Mouse (Mus musculus): ENCODE results near the gene Rnasek. TPM values are rescaled to one million over a fixed set of nuclear protein-coding genes. Genes with fewer than 3 reads are reported as not detected.
A peak's percentile ranks its signal among the peaks of the same experiment; 100 is the strongest.

Gene Rnasek
- polyA plus RNA-seq, 1 experiment from 2014 or later, result 106 TPM

DNA sequence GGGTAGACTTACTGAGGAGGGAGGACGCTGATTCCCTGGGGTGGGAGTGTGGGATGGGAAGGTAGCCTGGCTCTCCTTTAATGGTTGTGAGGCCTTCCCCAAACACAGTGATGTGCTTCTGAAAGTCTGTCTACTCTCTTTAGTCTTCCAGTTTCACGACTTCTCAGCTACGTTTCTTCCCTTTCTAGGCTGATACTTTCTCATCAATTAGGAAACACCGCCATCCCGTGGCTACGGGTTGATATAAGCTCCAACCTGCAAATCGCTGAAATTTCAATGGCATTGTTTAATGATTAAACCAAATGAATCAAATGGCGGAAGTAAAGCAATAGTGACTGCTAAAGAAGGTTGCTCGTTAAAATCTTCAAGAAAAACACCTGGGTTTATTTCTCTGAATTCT is 26.7 kb downstream of the Rnasek start:
- Histone ChIP-seq H3K9me3 (no peaks in the 10 kb centered on the region), H3K36me3 (replicated peaks) (peaks cover 11% of the 10 kb centered on the region), H3K4me3 (no peak overlapping the region), H3K27ac (replicated peaks) (no peak overlapping the region), H3K27me3 (replicated peaks; ENCODE audit: low read depth, poor library complexity, severe bottlenecking) (peaks cover 63% of the 10 kb centered on the region), H3K4me1 (peaks cover 22% of the 10 kb centered on the region)
- WGBS, result 16% methylated on average over 9 of the region's 9 CpGs
- peak; percentile 59 for DNase-seq (ENCODE audit: low spot score)

DNA sequence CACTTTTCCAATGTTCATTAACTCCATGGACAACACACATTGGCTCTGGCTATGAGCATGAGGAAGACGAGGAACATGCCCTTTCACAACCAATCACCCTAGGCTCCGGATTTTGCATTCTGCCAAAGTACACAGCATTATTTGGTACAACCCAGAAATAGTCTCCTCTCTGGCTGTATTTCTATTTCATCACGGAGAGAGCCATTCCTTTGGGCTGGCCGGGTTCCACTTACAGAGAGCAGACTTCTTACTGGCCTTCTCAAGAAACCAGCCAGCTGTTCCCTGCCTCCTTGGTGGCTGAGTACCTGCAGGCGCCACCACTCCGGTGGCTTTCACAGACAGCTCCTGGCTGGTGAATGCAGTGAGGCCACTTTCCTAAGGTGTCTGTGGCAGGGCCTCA is 27.2 kb downstream of the Rnasek start, which contains the start of gene Slc16a11:
Gene Slc16a11 (plus strand): TSS at position 330 of the 400 bp plus-strand sequence.
- Histone ChIP-seq H3K36me3 (replicated peaks) (peaks cover 6% of the 10 kb centered on the region), H3K4me1 (peaks cover 22% of the 10 kb centered on the region), H3K27ac (replicated peaks) (no peak within 1 kb of the TSS), H3K27me3 (replicated peaks; ENCODE audit: low read depth, poor library complexity, severe bottlenecking) (peaks cover 58% of the 10 kb centered on the region), H3K9me3 (no peaks in the 10 kb centered on the region), H3K4me3 (peak within 1 kb of the TSS; percentile 54)
- no peak for DNase-seq (ENCODE audit: low spot score)
- 64% methylated on average over 6 of the region's 6 CpGs for WGBS

DNA sequence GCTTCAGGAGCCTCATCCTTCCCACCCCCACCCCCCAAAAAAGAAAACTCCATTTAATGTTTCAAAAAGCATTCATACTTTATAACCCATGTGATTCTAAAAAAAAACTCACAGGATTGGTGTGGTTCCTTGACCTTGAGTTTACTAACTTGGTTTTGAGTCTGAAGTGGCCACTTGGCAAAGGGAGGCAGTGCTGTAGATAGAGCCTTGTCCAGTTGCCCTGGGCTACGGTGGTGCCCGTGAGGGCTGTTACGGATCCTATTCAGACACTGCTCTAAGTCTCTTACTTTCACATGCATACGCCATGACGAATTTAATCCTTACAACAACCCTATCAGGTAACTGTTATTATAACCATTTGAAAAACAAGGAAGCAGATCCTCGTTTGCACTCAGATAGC is 27.7 kb downstream of the Rnasek start:
- DNase-seq (ENCODE audit: low spot score), result no peak
- peaks cover 54% of the 10 kb centered on the region for H3K27me3 ChIP-seq (replicated peaks; ENCODE audit: low read depth, poor library complexity, severe bottlenecking)
- 0 out of 2 replicates have a peak, but pooled peaks cover 2% of the 10 kb centered on the region for H3K36me3 ChIP-seq (replicated peaks)
- peaks cover 22% of the 10 kb centered on the region for H3K4me1 ChIP-seq
- H3K4me3 ChIP-seq, result no peak overlapping the region
- H3K27ac ChIP-seq (replicated peaks), result no peak overlapping the region
- H3K9me3 ChIP-seq, result no peaks in the 10 kb centered on the region
- 81% methylated on average over 6 of the region's 6 CpGs for WGBS

DNA sequence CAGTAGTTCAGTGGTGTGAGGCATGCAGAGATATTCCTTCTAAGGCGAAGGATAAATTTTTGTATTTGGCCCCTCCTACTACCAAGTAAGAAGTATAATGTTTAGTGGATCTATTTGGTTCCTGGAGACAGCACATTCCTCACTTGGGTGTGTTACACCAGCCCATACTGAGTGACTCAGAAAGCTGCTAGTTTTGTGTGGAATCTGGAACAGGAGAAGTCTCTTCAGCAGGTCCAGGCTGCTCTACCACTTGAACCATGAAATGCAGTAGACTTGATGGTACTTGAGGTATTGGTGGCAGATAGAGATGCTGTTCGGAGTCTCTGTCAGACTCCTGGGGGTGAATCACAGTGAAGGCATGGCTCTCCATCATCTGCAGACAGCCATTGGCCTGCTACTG is 29.0 kb downstream of the Rnasek start:
- Histone ChIP-seq H3K4me1 (peaks cover 22% of the 10 kb centered on the region), H3K27me3 (replicated peaks; ENCODE audit: low read depth, poor library complexity, severe bottlenecking) (peaks cover 50% of the 10 kb centered on the region), H3K36me3 (replicated peaks) (no peaks in the 10 kb centered on the region), H3K4me3 (no peak overlapping the region), H3K27ac (replicated peaks) (no peak overlapping the region), H3K9me3 (no peaks in the 10 kb centered on the region)
- DNase-seq (ENCODE audit: low spot score), result no peak
- 94% methylated on average over 2 of the region's 2 CpGs for WGBS

DNA sequence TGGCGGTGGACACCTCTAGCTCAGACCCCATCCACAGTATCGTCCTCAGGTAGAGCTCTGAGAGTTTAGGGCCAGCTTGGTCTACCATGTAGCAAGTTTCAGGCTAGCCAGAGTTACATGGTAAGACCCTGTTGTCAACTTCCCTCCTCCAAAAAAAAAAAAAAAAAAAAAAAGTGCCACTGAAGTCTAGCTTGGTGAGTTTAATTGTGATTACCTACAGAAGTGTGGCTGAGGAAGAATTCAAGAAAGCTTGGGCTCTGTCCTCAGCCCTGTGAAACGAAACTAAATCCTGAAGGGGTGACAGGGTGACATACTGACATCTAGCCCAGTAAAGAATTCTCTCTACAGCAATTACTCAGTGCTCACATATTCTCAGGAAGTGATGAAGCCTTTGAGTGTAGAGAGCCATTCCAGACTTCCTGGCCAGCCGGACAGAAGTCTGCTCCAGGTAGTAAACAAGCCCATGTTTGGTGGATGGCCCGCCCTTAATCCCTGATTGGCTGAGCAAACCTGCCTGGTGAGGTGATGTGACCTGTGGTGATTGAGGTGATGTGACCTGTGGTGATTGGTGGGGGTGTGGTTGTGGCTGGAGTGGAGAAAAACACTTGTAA is 30.8 kb downstream of the Rnasek start:
- H3K4me3 ChIP-seq, result no peak overlapping the region
- H3K27ac ChIP-seq (replicated peaks), result no peak overlapping the region
- H3K9me3 ChIP-seq, result no peaks in the 10 kb centered on the region
- H3K36me3 ChIP-seq (replicated peaks), result no peaks in the 10 kb centered on the region
- H3K27me3 ChIP-seq (replicated peaks; ENCODE audit: low read depth, poor library complexity, severe bottlenecking), result peaks cover 35% of the 10 kb centered on the region
- H3K4me1 ChIP-seq, result peaks cover 4% of the 10 kb centered on the region
- 78% methylated on average over 5 of the region's 5 CpGs for WGBS
- no peak for DNase-seq (ENCODE audit: low spot score)

DNA sequence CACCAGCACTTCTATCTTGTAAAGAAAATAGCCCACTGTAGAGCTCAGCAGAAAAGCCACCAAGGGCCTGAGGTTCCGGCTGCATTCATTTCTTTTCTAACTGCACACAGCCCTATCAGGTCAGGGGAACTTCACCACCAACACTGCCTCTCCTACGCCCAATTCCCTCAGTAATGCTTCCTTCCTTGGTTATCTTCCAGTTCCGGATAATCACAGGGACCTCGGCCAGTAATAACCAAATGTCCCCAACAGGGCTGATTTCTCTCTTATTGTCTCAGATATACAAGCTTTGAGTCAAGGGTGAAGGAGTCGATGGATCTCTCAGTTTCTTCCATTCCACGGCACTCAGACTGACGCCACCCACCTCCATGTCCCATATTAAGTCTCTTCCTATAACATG is 32.4 kb downstream of the Rnasek start:
- no peaks in the 10 kb centered on the region for H3K9me3 ChIP-seq
- no peak overlapping the region for H3K27ac ChIP-seq (replicated peaks)
- 86% methylated on average over 7 of the region's 7 CpGs for WGBS
- H3K4me1 ChIP-seq, result no peaks in the 10 kb centered on the region
- H3K4me3 ChIP-seq, result no peak overlapping the region
- H3K27me3 ChIP-seq (replicated peaks; ENCODE audit: low read depth, poor library complexity, severe bottlenecking), result peaks cover 19% of the 10 kb centered on the region
- no peak for DNase-seq (ENCODE audit: low spot score)
- no peaks in the 10 kb centered on the region for H3K36me3 ChIP-seq (replicated peaks)

DNA sequence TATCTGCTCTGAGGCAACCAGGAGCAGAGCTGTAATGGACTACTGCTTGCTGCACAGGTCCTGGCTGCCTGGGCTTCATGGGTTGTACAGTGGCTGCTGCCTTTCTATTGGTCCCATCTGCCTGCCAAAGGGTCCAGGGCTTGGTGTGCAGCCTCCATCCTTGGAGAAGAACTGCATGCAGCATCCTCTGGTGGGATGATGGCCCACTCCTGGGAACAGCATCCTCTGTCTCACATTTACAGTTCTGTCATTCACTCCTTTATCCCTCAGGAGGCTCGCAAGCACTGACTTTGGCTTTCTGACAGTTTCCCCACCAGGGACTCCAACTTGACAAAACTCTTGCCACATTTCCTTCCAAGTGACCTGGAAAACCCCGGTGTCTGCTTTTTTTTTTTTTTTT is 32.8 kb downstream of the Rnasek start:
- Histone ChIP-seq H3K27ac (replicated peaks) (no peak overlapping the region), H3K27me3 (replicated peaks; ENCODE audit: low read depth, poor library complexity, severe bottlenecking) (peaks cover 14% of the 10 kb centered on the region; the same call in 1 of the 2 replicates), H3K9me3 (no peaks in the 10 kb centered on the region), H3K4me3 (no peak overlapping the region), H3K4me1 (no peaks in the 10 kb centered on the region), H3K36me3 (replicated peaks) (no peaks in the 10 kb centered on the region)
- WGBS, result 78% methylated on average over 2 of the region's 2 CpGs
- no peak for DNase-seq (ENCODE audit: low spot score)

DNA sequence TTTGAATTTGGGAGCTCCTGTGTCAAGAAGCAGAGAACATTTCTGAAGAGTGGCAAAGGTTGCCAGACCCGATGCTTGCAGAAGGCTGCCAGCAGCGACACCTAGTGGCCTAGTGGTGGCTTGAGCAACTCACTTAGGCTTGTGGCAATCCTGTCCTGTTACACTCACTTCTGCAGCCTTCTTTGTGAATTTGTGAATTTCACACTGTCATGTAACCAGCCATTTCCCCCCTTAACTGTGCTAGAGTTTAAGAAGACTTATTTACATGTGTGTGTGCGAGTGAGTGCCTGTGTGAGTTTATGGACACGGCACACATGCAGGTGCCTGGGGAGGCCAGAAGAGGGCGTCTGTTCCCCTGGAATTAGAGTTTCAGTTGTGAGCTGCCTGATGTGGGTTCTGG is 38.0 kb downstream of the Rnasek start:
- WGBS, result 35% methylated on average over 5 of the region's 5 CpGs
- H3K4me3 ChIP-seq, result no peak overlapping the region
- H3K9me3 ChIP-seq, result no peaks in the 10 kb centered on the region
- peak; percentile 85 for DNase-seq (ENCODE audit: low spot score)
- no peak overlapping the region for H3K27ac ChIP-seq (replicated peaks)
- H3K27me3 ChIP-seq (replicated peaks; ENCODE audit: low read depth, poor library complexity, severe bottlenecking), result 0 out of 2 replicates have a peak, but pooled peaks cover 11% of the 10 kb centered on the region
- peaks cover 15% of the 10 kb centered on the region for H3K4me1 ChIP-seq
- no peaks in the 10 kb centered on the region for H3K36me3 ChIP-seq (replicated peaks)

DNA sequence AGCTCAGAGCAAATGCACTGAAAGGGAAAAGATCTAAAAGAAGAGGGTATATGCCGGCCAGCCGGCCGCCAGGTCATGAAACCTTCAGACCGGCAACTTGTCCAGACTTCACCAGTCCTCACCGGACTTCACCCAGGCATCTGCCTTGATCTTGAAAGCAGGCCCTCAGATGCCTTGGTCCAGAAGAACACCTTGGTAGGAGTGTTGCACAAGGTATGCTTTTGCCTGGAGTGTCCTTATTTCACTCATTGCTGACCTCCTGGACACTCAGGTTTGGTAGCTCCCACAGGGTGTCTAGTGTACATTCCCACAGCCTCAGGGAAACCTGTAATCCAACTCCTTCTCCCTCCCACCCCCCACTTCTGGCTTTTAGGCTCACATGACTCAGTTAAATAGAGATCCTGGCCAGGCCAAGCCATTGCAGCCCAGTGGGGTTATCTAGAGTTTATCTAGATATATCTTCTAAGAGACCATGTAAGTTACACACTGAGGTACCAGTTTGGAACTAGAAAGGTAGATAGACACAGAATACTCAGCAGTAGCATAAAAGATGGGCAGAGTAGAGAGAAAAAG is 39.5 kb downstream of the Rnasek start:
- WGBS, result 84% methylated on average over 5 of the region's 5 CpGs
- Histone ChIP-seq H3K4me3 (no peak overlapping the region), H3K27me3 (replicated peaks; ENCODE audit: low read depth, poor library complexity, severe bottlenecking) (no peaks in the 10 kb centered on the region), H3K27ac (replicated peaks) (no peak overlapping the region), H3K9me3 (no peaks in the 10 kb centered on the region), H3K36me3 (replicated peaks) (no peaks in the 10 kb centered on the region), H3K4me1 (peaks cover 15% of the 10 kb centered on the region)
- no peak for DNase-seq (ENCODE audit: low spot score)

DNA sequence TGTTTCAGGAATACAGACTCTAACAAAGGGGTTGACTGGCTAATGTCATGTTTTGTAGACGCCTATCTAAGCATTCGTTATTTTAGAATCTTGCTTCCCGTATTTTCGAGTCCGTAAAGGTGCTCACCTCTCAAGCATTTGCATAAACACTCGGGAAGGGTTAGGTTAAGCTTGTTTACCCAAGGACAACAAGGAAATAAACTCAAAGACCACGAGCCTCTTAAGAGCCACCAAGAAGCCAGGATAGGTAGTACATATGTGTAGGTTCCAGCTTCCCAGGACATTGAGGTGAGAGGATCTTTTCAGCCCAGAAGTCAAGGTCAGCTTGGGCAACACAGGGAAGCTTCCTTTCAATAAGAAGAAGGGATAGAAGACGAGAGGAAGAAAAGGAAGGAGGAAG is 40.5 kb downstream of the Rnasek start:
- Histone ChIP-seq H3K4me3 (no peak overlapping the region), H3K9me3 (no peaks in the 10 kb centered on the region), H3K4me1 (peaks cover 15% of the 10 kb centered on the region), H3K36me3 (replicated peaks) (no peaks in the 10 kb centered on the region), H3K27ac (replicated peaks) (no peak overlapping the region), H3K27me3 (replicated peaks; ENCODE audit: low read depth, poor library complexity, severe bottlenecking) (no peaks in the 10 kb centered on the region)
- DNase-seq (ENCODE audit: low spot score), result no peak
- 84% methylated on average over 8 of the region's 8 CpGs for whole genome bisulfite sequencing

DNA sequence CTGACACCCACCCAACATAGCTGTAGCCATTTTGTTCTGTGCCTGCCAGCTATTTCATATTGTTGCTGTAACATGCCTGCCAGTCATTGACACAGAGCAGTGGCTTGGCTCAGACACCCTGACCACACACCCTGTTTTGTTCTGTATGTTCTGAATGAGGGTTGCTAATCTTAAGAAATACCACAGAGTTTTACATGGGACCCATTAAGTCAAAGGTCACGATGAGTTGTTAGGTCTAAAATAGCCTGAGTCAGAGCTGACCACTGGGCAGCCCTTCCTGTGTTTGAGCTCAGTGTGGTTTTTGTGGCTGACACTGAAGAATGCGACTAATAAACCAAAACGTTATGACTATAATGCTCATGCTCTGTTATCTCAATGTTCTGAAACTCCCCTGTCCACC is 41.3 kb downstream of the Rnasek start:
- no peak overlapping the region for H3K4me3 ChIP-seq
- no peaks in the 10 kb centered on the region for H3K9me3 ChIP-seq
- no peak for DNase-seq (ENCODE audit: low spot score)
- peaks cover 15% of the 10 kb centered on the region for H3K4me1 ChIP-seq
- H3K27ac ChIP-seq (replicated peaks), result no peak overlapping the region
- WGBS, result 89% methylated on average over 3 of the region's 3 CpGs
- H3K27me3 ChIP-seq (replicated peaks; ENCODE audit: low read depth, poor library complexity, severe bottlenecking), result no peaks in the 10 kb centered on the region
- H3K36me3 ChIP-seq (replicated peaks), result no peaks in the 10 kb centered on the region

DNA sequence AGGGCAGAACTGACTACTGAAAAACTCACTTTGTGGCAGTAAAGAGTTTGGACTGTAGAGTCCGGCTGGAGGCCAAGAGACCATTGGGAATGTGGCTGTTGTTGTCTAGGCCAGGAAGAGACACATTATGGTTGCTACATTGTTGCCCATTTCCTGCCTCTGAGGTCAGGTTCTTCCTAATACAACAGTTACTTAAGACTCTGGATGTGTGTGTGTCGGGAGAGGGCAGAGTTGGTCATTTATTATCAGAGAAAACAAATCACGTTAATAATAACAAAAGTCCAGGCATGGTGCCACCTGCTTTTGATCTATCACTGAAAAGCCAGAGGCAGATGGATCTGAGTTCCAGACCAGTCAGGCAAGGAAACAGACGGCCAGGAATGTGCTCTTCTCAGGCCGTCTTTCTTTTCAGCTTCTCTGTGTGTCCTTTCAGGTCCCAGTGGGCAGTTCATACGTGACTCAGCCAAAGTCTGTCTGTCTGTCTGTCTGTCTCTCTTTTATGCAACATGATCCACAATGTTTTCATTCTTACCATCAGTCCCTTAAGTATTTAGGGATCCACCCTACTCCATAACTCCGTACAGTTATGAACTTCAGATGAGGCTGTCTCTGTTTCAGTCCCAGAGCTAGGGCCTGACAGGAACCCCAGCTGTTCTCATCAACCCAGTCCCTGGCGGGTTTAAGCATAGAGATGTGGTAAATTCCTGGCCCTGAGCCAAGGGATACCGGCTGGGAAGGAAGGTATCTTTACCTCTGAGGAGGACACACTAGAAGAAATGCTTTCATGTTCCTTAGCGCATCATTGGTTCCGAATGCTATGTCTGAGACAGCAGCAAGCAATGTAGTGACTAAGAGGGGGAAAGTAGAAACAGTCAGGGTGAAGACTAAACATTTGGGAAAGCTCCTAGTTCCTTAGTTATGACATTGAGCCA is 46.0 kb downstream of the Rnasek start:
- no peaks in the 10 kb centered on the region for H3K36me3 ChIP-seq (replicated peaks)
- no peak overlapping the region for H3K4me3 ChIP-seq
- H3K27ac ChIP-seq (replicated peaks), result no peak overlapping the region
- no peak for DNase-seq (ENCODE audit: low spot score)
- H3K27me3 ChIP-seq (replicated peaks; ENCODE audit: low read depth, poor library complexity, severe bottlenecking), result no peaks in the 10 kb centered on the region
- no peaks in the 10 kb centered on the region for H3K4me1 ChIP-seq
- WGBS, result 65% methylated on average over 11 of the region's 11 CpGs
- no peaks in the 10 kb centered on the region for H3K9me3 ChIP-seq
